Mouse (Mus musculus) thymus, adult 2 months (tissue): ENCODE results near the gene Eipr1.

Source experiments
- CTCF ChIP-seq: fragments of 200-500 bp; IDR thresholded peaks from 2 replicates; pipeline ENCODE4 v1.5.1; 2012; ENCODE audit warnings: mild to moderate bottlenecking, control low read depth, low read length, moderate library complexity, borderline replicate concordance; ENCODE audit not compliant: control insufficient read depth, poor library complexity, insufficient read depth; ENCODE audit errors: extremely low read depth
- POLR2A ChIP-seq: fragments of 200-500 bp; IDR thresholded peaks from 2 replicates; pipeline ENCODE4 v1.6.1; 2012; ENCODE audit warnings: mild to moderate bottlenecking, low read length, control low read depth, moderate library complexity; ENCODE audit not compliant: control insufficient read depth, poor library complexity, insufficient read depth; ENCODE audit errors: extremely low read depth

- TF ChIP-seq POLR2A (no peak), CTCF (no peak)
Measured at GRCm38 (mm10) chr12:28803043-28803442, 51.4 kb downstream of the Eipr1 start.
